Mouse (Mus musculus): Measurements from ENCODE around the gene Tsga10.

Tsga10 gene

GRCm38 (mm10) chr1:37737045-37737444 lies 129.2 kb downstream of the Tsga10 start:
- H3K27me3 ChIP-seq (ENCODE audit: insufficient read depth, low read length) = no peaks in the 10 kb centered on the region

DNA sequence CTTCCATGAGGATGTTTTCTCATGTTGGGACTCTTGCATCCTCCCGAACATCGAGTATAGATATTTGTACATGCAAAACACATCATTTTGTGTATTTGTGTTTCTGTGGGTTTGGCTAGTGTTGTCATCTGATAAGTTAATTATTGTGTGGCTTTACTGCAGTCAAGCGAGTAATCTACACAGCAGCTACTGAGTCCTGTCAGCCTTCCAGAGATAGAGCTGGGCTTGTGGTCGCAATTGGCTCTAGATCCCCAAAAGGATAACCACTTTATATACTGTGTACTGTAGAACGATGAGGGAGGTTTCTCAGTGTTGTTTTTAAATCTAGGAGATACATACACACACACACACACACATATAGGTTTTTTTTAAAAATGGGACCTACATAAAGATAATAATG lies 130.3 kb downstream of the Tsga10 start:
- Histone ChIP-seq H3K27me3 (ENCODE audit: insufficient read depth, low read length) (no peaks in the 10 kb centered on the region), H3K36me3 (ENCODE audit: insufficient read depth, low read length) (no peaks in the 10 kb centered on the region), H3K4me1 (replicated peaks; ENCODE audit: low read depth, low read length) (no peaks in the 10 kb centered on the region), H3K9me3 (ENCODE audit: low read length) (no peaks in the 10 kb centered on the region), H3K4me3 (replicated peaks; ENCODE audit: low read length) (no peak overlapping the region)
- TF ChIP-seq CTCF (conservative IDR thresholded peaks at IDR 0.05; ENCODE audit: low read length) (no peak), NANOG (IDR thresholded peaks at IDR 0.05; ENCODE audit: borderline replicate concordance, low read length) (no peak), POU5F1 (IDR thresholded peaks at IDR 0.05; ENCODE audit: borderline replicate concordance, low read length) (no peak)

More at GRCm38 (mm10) chr1:37737045-37737444, 129.2 kb downstream of the Tsga10 start:
- Histone ChIP-seq H3K9me3 (ENCODE audit: low read length) (no peaks in the 10 kb centered on the region), H3K4me1 (replicated peaks; ENCODE audit: low read depth, low read length) (no peaks in the 10 kb centered on the region), H3K4me3 (replicated peaks; ENCODE audit: low read length) (no peak overlapping the region), H3K36me3 (ENCODE audit: insufficient read depth, low read length) (no peaks in the 10 kb centered on the region)
- TF ChIP-seq CTCF (conservative IDR thresholded peaks at IDR 0.05; ENCODE audit: low read length) (no peak), NANOG (IDR thresholded peaks at IDR 0.05; ENCODE audit: borderline replicate concordance, low read length) (no peak), POU5F1 (IDR thresholded peaks at IDR 0.05; ENCODE audit: borderline replicate concordance, low read length) (no peak)

DNA sequence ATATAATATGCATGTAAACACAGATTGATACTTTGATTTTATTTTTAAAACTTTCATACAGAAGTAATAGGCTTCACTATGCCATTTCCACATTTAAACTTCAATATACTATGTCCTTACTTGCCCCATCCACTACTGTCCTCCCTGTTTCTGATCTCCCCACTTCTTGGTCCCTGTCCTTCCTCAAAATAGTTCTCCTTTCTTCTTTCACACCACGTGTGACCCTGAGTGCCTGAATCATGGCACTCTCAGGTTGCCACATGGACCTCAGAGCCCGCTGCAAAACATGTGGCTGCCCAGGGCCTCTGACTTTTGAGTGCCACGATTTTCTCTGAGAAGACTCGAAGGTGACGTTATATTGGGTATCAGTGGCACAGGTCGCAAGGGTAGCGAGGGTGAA lies 131.4 kb downstream of the Tsga10 start:
- H3K36me3 ChIP-seq (ENCODE audit: insufficient read depth, low read length) = no peaks in the 10 kb centered on the region
- H3K4me3 ChIP-seq (replicated peaks; ENCODE audit: low read length) = no peak overlapping the region
- TF ChIP-seq CTCF (conservative IDR thresholded peaks at IDR 0.05; ENCODE audit: low read length) (no peak), NANOG (IDR thresholded peaks at IDR 0.05; ENCODE audit: borderline replicate concordance, low read length) (no peak), POU5F1 (IDR thresholded peaks at IDR 0.05; ENCODE audit: borderline replicate concordance, low read length) (no peak)
- no peaks in the 10 kb centered on the region for H3K9me3 ChIP-seq (ENCODE audit: low read length)
- no peaks in the 10 kb centered on the region for H3K27me3 ChIP-seq (ENCODE audit: insufficient read depth, low read length)
- no peaks in the 10 kb centered on the region for H3K4me1 ChIP-seq (replicated peaks; ENCODE audit: low read depth, low read length)

GRCm38 (mm10) chr1:37729353-37729752 lies 136.9 kb downstream of the Tsga10 start:
- no peak overlapping the region for H3K4me3 ChIP-seq (replicated peaks; ENCODE audit: low read length)
- no peaks in the 10 kb centered on the region for H3K36me3 ChIP-seq (ENCODE audit: insufficient read depth, low read length)
- H3K27me3 ChIP-seq (ENCODE audit: insufficient read depth, low read length) = no peaks in the 10 kb centered on the region
- peaks cover 12% of the 10 kb centered on the region for H3K4me1 ChIP-seq (replicated peaks; ENCODE audit: low read depth, low read length)
- no peaks in the 10 kb centered on the region for H3K9me3 ChIP-seq (ENCODE audit: low read length)
- TF ChIP-seq CTCF (conservative IDR thresholded peaks at IDR 0.05; ENCODE audit: low read length) (no peak), POU5F1 (IDR thresholded peaks at IDR 0.05; ENCODE audit: borderline replicate concordance, low read length) (no peak), NANOG (IDR thresholded peaks at IDR 0.05; ENCODE audit: borderline replicate concordance, low read length) (no peak)

GRCm38 (mm10) chr1:37728053-37728452 lies 138.2 kb downstream of the Tsga10 start:
- H3K4me3 ChIP-seq (replicated peaks; ENCODE audit: low read length) = no peak overlapping the region
- TF ChIP-seq CTCF (conservative IDR thresholded peaks at IDR 0.05; ENCODE audit: low read length) = no peak
- TF ChIP-seq POU5F1 (IDR thresholded peaks at IDR 0.05; ENCODE audit: borderline replicate concordance, low read length) = no peak
- no peak for TF ChIP-seq NANOG (IDR thresholded peaks at IDR 0.05; ENCODE audit: borderline replicate concordance, low read length)
- no peaks in the 10 kb centered on the region; the same call in 1 of the 2 replicates for H3K27me3 ChIP-seq (ENCODE audit: insufficient read depth, low read length)
- H3K4me1 ChIP-seq (replicated peaks; ENCODE audit: low read depth, low read length) = peaks cover 12% of the 10 kb centered on the region
- no peaks in the 10 kb centered on the region for H3K9me3 ChIP-seq (ENCODE audit: low read length)
- no peaks in the 10 kb centered on the region for H3K36me3 ChIP-seq (ENCODE audit: insufficient read depth, low read length)

GRCm38 (mm10) chr1:37727186-37727585 lies 139.0 kb downstream of the Tsga10 start:
- TF ChIP-seq CTCF (conservative IDR thresholded peaks at IDR 0.05; ENCODE audit: low read length) = no peak
- TF ChIP-seq NANOG (IDR thresholded peaks at IDR 0.05; ENCODE audit: borderline replicate concordance, low read length) = no peak
- TF ChIP-seq POU5F1 (IDR thresholded peaks at IDR 0.05; ENCODE audit: borderline replicate concordance, low read length) = no peak
- Histone ChIP-seq H3K4me1 (replicated peaks; ENCODE audit: low read depth, low read length) (peaks cover 12% of the 10 kb centered on the region), H3K4me3 (replicated peaks; ENCODE audit: low read length) (no peak overlapping the region), H3K9me3 (ENCODE audit: low read length) (no peaks in the 10 kb centered on the region), H3K27me3 (ENCODE audit: insufficient read depth, low read length) (peaks cover 6% of the 10 kb centered on the region; the same call in 1 of the 2 replicates), H3K36me3 (ENCODE audit: insufficient read depth, low read length) (no peaks in the 10 kb centered on the region)

DNA sequence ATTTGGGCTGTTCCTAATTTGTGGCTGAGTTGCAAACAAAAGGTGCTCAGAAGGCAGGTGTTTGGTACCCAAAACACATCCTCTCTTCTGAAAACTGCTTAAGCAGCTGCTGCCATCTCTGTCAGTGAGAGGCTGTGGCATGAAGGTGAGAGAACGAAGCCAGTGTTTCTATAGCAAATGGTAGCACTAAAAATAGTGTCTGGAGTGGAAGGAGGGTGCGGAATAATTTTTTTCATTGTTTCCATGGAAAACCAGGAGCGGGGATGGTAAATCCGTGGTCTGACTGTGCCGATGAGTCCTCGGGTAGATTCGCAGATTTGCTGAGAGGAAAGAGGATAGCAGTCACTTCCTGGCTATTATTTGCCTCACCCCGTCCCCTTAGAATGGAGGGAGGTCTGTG lies 139.8 kb downstream of the Tsga10 start:
- H3K4me1 ChIP-seq (replicated peaks; ENCODE audit: low read depth, low read length) = peaks cover 12% of the 10 kb centered on the region
- H3K36me3 ChIP-seq (ENCODE audit: insufficient read depth, low read length) = no peaks in the 10 kb centered on the region
- H3K4me3 ChIP-seq (replicated peaks; ENCODE audit: low read length) = no peak overlapping the region
- peaks cover 10% of the 10 kb centered on the region for H3K27me3 ChIP-seq (ENCODE audit: insufficient read depth, low read length)
- no peaks in the 10 kb centered on the region for H3K9me3 ChIP-seq (ENCODE audit: low read length)
- TF ChIP-seq CTCF (conservative IDR thresholded peaks at IDR 0.05; ENCODE audit: low read length) (no peak), POU5F1 (IDR thresholded peaks at IDR 0.05; ENCODE audit: borderline replicate concordance, low read length) (no peak), NANOG (IDR thresholded peaks at IDR 0.05; ENCODE audit: borderline replicate concordance, low read length) (no peak)

DNA sequence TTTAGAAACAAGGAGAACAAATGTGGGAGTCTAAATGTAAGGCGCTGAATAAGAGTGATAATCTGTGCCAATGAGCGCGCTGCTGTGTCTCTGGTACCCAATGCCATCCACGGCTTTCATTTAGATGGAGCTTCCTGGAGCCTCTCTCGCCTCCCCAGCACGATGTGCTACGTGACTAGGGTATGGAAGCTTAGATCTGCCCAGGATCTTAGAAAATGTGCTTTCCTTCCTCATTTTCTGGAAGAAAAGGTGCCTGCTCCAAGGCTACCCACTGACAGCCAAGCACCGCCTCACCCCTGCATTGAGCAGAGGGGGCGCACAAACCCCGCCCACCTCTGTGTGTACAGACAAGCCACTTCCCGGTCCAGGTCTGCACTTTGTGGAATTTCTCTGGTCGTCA lies 140.3 kb downstream of the Tsga10 start:
- H3K4me3 ChIP-seq (replicated peaks; ENCODE audit: low read length) = no peak overlapping the region; the same call in 1 of the 2 replicates
- H3K9me3 ChIP-seq (ENCODE audit: low read length) = no peaks in the 10 kb centered on the region
- H3K27me3 ChIP-seq (ENCODE audit: insufficient read depth, low read length) = peaks cover 16% of the 10 kb centered on the region
- TF ChIP-seq POU5F1 (IDR thresholded peaks at IDR 0.05; ENCODE audit: borderline replicate concordance, low read length) = no peak
- TF ChIP-seq NANOG (IDR thresholded peaks at IDR 0.05; ENCODE audit: borderline replicate concordance, low read length) = no peak
- TF ChIP-seq CTCF (conservative IDR thresholded peaks at IDR 0.05; ENCODE audit: low read length) = no peak
- peaks cover 12% of the 10 kb centered on the region for H3K4me1 ChIP-seq (replicated peaks; ENCODE audit: low read depth, low read length)
- no peaks in the 10 kb centered on the region for H3K36me3 ChIP-seq (ENCODE audit: insufficient read depth, low read length)

- Histone ChIP-seq H3K36me3 (ENCODE audit: insufficient read depth, low read length) (no peaks in the 10 kb centered on the region), H3K9me3 (ENCODE audit: low read length) (no peaks in the 10 kb centered on the region), H3K4me3 (replicated peaks; ENCODE audit: low read length) (no peak overlapping the region), H3K27me3 (ENCODE audit: insufficient read depth, low read length) (peaks cover 48% of the 10 kb centered on the region), H3K4me1 (replicated peaks; ENCODE audit: low read depth, low read length) (peaks cover 20% of the 10 kb centered on the region)
- TF ChIP-seq CTCF (conservative IDR thresholded peaks at IDR 0.05; ENCODE audit: low read length) = no peak
- TF ChIP-seq POU5F1 (IDR thresholded peaks at IDR 0.05; ENCODE audit: borderline replicate concordance, low read length) = no peak
- no peak for TF ChIP-seq NANOG (IDR thresholded peaks at IDR 0.05; ENCODE audit: borderline replicate concordance, low read length)
Measured at GRCm38 (mm10) chr1:37721092-37721491, 145.1 kb downstream of the Tsga10 start.
